Mouse (Mus musculus) ovary, postnatal 14 days (tissue): ENCODE data around the gene Ankdd1a.

ENCODE experiments used
- DNase-seq: peaks from one replicate; pipeline ENCODE4 v3.0.0; 2022; ENCODE audit warnings: low spot score

The Ankdd1a gene

DNA sequence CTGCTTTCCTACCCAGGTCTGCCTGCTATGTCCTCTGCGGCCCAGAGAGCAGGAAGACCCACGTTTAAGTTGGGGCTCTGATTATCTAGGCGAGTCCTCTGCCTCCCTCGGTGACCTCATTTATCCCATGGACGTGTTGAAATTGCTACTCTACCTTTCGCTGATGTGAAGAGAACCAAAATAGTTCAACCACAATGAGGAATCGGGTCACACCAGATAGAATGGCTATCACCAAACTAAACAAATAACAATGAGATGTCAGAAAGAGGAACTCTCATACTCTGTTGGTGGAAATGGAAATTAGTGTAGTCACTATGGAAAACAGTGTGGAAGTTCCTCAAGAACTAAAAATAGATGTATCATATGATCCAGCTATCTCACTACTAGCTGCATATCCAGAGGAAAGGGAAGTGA, 22.1 kb upstream of the Ankdd1a start:
- DNase-seq = no peak

DNA sequence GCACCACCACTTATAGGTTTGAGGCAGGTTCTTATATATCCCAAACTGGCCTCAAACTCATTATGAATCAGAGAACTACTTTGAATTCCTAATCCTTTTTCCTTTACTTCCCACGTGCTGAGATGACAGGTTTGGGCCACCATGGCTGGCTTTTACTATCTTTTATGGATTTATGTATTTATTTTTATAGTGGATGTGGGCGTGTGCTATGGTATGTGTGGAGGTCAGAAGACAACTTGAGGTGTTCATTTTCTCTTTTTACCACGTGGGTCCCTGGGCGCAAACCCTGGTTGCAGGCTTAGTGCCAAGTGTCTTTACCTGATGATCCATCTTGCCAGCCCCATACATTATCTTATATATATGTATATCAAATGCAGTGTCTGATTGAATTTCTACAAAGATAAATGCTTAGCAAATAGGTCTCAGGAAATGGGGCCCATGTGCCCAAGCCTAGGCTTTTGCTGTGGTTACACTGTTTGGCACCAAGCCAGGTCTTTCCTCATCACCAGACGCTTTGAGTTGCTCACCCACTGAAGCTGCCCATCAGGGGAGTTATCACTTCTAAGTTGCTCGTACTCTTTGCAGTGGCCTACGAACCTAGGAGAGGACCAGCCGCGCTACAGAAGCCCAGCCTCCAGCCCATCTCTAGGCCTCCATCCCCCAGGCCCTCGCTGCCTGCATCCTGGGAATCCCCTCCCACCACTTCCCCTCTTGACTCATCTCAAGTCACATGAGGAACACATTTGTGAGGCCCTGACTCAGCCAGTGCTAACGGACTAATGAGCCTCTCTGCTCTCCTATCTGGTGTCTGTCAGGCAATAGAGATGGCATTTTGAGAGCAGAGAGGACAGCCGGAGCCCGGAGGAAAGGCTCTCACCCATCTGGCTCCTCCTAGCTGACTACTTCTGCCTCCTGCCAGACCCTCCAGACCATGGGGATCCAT, 21.4 kb upstream of the Ankdd1a start:
- peak; percentile 44 for DNase-seq

DNA sequence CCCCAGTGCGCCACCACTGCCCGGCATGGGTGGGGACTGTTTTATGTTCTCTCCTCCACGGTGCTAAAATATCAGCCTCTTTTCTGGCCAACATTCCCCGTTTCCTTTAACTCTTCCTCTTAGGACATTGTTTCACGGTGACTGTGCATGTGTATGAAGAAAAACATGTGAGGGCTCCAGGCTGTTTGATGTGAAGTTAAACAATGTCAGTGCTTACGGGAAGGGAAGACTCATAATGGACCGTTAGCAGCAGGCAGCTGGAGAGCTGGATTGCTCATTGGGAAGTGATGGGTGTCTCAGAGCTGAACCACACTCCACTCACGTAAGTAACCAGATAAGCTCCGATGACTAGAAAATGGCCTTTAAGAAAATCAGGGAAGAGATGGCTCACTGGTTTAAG, 19.7 kb upstream of the Ankdd1a start:
- DNase-seq = no peak

DNA sequence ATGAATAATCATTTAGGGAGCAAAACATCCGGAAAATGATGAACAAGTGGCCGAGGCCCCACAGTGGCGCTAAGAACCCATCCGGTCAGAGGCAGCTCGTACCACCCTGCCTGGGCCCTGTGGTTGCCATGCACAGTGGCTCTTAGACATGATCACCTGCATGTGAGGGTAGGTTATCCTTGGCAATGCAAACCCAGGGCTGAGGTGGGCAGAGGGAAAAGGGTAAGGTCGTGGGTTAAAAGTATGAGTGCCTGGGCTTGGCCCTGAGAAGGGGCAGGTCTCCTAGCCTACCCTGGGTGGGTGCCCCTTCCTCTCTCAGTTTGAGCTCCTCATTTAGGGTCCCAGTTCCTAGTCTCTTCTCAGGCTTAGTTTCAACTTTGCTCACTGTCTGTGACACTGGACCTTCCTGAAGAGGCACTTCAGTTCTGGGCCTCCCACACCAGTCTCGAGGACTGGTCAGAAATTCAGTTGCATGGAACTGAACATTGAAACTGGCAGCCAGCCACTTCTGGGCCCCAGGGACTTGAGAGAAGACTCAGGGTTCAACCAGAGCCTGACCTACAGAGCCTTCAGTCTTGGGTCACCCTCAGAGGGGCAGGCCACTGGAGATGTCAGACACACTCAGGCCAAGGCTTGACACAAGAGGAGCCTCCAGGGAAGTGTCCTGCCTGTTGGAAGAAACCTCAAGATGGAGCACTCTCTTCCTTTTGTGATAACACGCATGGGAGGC, 18.1 kb upstream of the Ankdd1a start:
- no peak for DNase-seq

DNA sequence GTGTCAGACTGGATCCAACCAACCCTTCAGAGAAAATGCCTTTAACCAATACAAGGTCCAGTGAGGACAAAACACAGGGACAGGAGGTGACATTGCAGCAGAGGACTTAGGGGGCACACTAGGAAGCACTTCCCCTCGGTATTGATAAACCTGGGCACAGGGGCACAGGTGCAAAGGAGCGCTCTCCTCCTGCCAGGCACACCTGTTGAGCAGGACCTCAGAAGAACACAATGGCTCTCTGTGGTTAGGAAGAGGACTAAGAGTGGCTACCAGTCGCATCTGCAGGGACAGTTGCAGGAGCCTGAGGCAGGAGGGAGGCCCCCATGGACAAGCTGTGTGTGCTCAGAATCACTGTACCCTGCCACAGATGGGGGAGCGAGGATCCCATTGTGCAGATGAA, 16.5 kb upstream of the Ankdd1a start:
- no peak for DNase-seq

DNA sequence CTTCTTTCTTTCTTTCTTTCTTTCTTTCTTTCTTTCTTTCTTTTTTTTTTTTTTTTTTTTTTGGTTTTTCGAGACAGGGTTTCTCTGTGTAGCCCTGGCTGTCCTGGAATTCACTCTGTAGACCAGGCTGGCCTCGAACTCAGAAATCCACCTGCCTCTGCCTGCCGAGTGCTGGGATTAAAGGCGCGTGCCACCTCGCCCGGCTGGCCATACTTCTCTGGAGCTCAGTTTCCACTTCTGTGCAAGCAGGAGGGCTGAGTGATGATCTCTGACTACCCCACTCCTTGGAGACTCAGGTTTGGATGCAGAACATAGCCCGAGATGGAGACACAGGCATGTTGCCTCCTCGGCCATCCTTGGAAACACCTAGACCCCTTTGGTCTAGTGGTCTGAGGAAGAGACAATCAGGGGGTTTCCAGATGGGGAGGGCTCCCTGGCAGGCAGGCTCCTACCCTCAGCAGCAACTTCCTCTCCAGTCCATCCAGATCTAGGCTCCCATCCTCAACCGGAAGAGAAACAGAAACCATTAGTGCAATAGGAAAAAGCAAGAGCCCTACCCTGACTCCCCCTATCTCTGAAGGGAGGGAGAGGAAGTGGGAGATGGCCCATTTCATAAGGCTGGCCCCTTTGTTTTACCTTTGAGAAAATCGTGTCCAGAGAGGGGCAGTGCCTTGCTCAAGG, 15.9 kb upstream of the Ankdd1a start:
- DNase-seq = no peak

DNA sequence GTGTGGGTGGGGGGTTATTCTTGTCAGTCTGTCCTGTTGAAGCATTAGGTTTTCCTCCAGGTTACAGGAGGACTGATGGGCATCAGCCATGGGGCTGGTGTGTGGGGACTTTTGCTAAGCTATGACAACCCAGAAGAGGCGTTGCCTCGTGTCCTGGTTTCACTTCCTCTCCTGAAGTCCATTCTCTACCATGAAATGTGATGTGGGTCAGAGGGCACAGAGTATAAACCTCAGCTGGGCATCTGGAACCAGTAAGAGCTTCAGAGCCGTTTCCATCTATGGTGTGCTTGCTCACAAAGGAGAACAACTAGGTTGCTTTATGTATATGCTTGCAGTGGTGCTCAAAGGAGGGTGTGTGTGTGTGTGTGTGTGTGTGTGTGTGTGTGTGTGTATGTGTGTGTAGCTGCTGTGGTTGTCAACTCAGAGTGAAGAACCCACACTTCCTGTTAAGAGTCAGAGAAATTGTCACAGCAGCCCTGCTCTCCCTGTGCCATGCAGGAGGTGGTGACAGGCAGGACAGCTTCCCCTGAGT, 15.3 kb upstream of the Ankdd1a start:
- DNase-seq = no peak

DNA sequence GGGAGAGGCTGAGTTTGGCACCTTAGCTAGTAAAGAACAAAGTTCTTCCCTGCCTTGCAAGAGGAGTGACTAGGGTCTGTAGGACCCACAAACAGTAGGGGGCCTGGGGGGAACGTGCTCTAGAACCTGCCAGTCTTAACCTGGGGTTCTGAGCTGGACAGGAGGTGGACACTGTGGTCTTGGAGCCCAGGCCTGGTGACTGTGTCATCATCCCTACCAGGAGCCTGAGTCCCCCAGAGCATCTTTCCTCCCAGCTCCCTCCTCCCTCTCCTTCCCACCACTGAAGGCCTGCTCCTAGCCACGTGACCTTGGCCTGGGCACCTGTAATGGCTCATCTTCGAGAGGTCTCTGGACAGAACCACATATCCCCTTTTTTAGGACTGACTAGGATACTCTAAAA, 14.1 kb upstream of the Ankdd1a start:
- DNase-seq = no peak

DNA sequence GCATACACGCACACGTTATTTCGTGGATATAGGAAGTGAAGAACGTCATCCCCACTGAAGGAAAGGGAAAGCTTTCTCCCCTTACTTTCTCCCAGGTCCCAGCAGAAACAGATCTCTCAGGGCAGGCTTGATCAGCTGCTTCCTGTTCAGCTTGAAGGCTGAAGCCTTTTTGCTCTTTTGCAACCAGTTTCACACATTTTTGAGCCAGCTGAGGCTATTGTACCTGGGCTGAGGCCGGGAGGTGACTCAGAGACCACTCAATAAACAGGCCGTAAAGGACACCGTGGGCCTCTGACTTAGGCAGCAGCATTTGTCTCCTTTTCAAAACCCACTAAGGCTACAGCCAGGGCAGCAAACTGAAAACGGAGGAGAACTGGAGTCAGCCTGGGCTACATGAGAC, 13.0 kb upstream of the Ankdd1a start:
- no peak for DNase-seq

DNA sequence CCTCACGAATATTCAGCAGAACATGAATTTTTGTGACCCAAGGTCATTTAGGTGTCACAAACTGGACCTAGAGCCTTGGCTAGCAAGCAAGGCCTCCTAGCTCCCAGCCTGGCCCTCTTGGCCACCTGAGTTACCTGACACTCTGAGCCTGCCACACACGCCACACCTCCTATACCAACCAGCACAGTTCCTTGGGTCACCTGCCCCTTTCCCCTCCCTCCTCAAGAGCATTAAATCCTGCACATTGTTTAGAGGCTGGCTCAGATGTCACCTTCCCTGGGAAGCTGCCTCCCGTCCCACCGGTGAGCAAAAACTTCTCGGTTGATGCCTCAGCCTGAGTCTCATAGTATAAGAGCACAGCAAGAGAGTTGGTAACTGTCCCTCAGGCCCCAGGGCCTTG, 11.3 kb upstream of the Ankdd1a start:
- DNase-seq = no peak

DNA sequence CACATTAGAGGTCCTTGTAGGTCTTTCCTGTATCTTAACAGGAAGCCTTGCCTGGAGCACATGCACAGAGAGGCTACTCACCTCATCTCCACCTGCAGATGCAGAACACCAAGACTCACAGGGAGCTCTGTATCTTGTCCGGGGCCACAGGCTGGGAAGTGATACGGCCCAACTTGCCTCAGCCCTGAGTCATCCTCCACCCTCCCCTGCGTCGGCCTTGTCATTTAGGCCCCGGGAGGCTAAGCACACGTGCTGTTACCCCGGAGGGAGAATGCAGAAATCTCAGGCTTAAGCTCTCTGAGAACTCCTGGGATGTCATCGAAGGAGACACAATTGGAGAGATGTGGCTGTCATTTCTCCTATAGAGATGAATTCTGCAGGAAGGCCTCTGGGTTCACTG, 9.7 kb upstream of the Ankdd1a start:
- DNase-seq = no peak

DNA sequence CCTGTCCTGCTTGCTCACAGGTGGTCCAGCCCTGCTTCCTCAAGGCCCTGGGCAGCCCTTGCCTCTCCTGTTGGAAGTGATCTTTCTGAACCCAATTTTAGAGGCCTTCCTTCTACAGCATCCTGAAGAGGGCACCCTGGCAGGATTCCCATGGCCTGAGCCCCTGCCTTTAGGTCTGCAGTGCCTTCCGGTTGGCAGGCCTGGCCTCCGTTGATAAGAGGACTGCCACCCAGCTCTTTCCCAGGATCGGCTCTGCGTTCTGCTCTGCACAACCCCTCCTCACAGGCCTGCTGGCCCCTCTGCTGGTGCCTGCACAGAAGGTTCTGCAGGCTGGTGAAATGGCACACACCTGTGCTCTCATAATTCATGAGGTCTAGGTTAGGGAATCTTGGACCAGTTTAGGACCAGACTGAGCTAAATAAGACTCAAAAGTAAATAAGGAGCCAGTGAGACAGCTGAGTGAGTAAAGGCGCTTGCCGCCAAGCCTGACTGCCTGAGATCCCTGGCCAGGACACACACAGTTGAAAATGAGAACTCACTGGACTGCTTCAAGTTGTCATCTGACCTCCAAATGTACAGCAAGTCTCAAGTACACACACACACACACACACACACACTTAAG, 8.5 kb upstream of the Ankdd1a start:
- no peak for DNase-seq

DNA sequence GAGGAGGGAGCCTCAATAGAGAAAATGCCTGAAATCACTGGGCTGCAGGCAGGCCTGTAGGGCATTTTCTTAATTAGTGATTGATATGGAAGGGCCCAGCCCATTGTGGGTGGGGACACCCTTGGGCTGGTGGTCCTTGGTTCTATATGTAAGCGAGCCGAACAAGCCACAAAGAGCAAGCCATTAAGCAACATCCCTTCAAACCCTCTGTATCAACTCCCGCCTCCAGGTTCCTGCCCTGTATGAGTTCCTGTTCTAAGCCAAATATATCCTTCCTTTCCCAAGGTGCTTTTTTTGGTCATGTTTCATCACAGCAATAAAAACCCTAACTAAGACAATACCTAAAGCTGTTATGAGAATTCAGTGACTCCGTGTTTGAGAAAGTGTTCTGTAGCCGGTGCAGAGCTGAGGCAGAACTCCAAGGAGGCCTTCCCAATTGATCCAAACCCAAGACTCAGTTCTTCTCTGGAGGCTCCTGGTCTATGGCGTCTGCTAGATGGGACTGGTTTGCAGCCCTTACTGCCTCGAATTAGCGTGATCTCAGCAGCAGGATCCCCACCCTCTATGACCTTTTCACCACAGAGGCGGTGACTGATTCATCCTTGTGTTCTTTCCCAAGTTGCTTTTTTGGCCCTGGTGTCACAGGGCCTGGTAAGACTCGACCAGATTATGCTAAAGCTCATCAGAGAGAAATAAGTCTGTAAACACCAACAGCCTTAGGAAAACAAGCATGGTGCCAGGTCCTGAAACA, 5.6 kb upstream of the Ankdd1a start:
- DNase-seq = no peak

DNA sequence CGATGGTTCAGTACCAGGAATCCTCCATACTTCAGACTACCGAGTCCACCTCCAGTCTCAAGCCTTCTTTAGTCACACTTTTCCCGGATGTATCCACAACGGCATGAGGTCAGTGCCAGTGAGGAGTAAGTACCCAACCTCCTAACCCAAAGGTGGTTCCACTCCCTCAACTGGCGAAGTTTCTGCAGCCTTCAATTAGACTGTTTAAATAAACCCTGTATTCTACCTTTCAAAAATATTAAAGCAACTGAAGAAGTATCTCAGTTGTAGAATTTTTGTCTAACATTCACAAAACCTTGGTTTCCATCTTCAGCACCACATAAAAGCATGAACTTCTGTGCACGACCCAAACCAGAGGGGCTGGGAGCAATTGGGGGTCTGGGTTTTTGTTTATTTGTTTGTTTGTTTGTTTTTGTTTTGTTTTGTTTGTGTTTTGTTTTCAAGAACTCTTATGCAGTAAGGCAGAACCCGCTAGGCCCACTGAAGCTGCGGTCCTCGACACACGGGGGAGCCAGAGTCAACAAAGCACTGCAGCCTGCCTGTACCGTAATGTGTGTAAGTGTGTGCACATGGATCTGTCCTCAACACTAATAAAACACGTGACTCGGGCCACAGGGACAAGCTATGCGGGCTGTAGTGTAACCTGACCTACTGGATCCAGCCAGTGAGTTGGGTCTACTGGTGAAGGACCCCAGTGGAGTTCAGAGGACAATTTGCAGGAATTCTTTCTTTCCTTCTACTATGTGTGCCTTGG, 3.8 kb upstream of the Ankdd1a start:
- peak; percentile 67 for DNase-seq

DNA sequence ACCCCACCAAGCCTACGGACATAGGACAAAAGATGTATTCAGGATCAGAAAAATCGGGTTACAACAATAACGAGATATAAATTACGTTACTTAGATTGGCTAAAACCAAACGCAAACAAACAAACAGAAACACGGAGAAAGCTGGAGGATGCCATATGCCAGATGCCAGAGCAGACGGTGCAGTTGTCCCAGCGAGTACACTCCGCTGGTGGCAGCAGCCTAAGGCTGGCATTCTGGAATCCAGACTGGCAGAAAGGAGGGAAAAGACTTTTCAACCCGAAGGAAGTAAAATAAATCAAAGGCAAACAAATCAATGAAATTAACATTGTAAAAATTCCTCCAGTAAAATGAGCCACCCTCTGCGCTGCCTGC, 498 bp upstream of the Ankdd1a start:
- no peak for DNase-seq

DNA sequence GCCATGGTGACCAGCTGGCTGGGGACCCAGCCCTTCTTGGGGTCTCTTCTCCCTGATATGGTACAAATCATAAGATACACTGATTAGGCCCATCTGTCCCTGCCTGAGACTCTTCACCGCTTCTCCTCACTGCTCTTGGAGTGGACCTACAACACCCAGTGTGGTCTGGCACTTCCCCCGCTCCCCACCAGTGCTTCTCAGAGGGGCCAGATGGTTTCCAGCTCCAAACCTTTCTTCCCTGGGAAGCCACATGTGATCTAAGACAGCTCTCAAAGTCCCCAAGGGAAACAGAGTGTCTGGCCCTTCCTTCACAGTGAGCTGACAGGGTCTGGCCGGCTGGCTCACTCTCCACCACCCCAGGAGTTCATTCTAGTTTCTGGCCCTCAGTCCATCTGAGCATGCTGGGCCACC, 5.1 kb downstream of the Ankdd1a start:
- DNase-seq = no peak

DNA sequence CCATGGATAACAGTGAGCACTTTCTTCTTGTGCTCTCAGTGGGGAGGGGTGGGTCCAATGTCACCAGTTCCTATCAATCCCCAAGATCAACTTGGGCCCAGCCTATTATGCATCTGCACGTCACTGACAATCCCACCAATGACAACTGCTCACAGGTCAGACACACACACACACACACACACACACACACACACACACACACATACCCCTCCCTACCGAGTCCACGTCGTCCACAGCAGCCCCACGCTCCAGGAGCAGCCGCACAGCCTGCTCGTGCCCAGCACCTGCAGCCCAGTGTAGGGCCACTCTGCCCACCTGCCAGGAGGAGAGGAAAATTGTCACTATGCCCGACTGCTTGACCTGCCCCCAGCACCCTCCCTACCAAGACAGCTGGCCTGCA, 5.6 kb downstream of the Ankdd1a start:
- no peak for DNase-seq

DNA sequence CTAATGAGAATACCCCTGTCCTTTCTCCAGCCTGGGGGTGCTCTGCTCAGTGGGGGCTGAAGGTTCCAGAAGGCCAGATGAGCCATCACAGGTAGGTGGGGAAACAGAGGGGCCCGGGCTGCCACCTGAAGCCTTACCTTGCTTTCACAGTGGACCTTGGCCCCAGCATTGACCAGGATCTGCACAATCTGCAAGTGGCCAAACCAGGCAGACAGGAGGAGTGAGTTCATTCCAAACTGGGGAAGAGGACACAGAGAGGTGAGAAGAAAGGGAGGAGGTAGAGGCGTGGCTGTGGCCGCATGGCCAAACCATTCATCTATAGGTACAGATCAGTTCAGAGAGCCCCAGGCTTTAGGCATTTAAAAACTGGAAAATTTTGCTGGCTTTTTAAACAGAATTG, 7.5 kb downstream of the Ankdd1a start:
- no peak for DNase-seq

DNA sequence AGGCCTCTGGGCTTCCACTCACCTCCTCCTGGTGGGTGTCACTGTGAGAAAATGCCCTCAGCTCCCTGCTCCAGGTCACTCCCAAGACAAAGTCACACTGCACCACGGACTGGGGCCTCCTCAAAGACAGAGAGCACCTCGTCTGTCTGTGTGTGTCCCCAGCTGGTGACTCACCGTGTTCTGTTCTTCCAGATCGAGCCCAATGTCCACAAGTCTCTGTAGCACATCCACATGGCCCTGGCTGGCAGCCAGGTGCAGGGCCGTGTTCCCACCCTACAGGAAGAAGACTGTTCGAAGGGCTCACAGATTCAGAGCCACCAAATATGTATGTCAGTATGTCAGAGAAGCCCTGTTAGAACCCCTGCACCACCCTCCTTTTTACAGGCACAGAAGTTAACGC, 11.5 kb downstream of the Ankdd1a start:
- DNase-seq = no peak

DNA sequence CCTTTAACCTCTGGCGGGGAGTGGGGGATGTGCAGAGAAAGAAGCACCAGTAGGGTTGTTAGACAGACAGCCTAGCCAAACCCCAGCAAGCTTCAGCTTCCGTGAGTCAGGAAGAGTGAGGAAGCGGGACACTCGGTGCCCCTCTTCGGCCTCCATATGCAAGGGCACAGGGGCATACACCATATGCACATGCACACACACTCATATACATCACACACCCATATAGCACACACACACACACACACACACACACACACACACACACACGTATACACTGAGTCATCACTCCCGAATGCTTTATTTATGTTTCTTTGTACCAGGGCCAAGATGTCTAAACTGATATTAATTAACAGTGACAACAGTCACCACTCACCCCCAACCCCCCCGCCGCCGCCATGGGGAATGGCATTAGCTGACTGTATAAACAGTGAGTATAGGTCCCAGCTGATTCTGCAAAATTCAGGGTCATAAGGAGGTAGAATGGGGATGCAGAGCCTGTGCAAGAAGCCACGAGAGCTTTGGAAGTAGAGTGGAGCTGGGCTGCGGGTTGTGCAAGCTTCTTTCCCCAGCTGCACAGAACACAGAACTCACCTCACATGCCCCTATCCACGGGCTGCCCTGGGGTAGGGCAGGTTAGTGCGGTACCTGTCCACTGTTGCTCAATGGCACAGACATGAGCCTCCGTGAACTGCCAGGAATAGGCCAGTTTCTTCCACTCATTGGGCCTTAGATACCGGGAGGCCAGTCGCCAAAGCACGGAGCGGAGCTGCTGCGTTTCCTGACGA, 17.1 kb downstream of the Ankdd1a start:
- no peak for DNase-seq
